Mouse (Mus musculus): Measurements from ENCODE around the gene Stam2. TPM values are rescaled to one million over a fixed set of nuclear protein-coding genes. Genes with fewer than 3 reads are reported as not detected.

Gene Stam2
- total RNA-seq (2014; fragmentation: Nextera tagmentation) (23.0 and 28.9 TPM in 2 replicates), total RNA-seq (2017) (20.0 and 25.8 TPM in 2 replicates), polyA plus RNA-seq (2012) (6.2 and 9.3 TPM in 2 replicates)

- DNase-seq (ENCODE audit: low spot score) (peak; percentile 83), ATAC-seq (ENCODE audit: extremely low read depth, insufficient number of reproducible peaks, low FRiP score, poor library complexity, severe bottlenecking) (peak; percentile 87)
- no peak for TF ChIP-seq GATA1 (IDR thresholded peaks at IDR 0.05; ENCODE audit: borderline replicate concordance, low read length)
- no peak for TF ChIP-seq TAL1 (conservative IDR thresholded peaks at IDR 0.05; ENCODE audit: low read depth, low read length)
- TF ChIP-seq GATA2 (IDR thresholded peaks at IDR 0.05; ENCODE audit: borderline replicate concordance, low read depth, low read length): no peak
- TF ChIP-seq POLR2AphosphoS5 (IDR thresholded peaks at IDR 0.05; ENCODE audit: insufficient replicate concordance, low read depth, low read length): no peak
- no peak for TF ChIP-seq CTCF (IDR thresholded peaks at IDR 0.05; ENCODE audit: low read depth, low read length)
- H3K4me1 ChIP-seq (ENCODE audit: insufficient read depth, low read depth, low read length): peaks cover 20% of the 10 kb centered on the region
- peaks cover 21% of the 10 kb centered on the region for H3K36me3 ChIP-seq (replicated peaks)
- H3K4me3 ChIP-seq (ENCODE audit: low read depth, low read length): peak within 1 kb of the TSS; percentile 91
- no peaks in the 10 kb centered on the region for H3K9me3 ChIP-seq (replicated peaks)
- no peaks in the 10 kb centered on the region for H3K27me3 ChIP-seq (ENCODE audit: insufficient read depth, low read length)
Observed at GRCm38 (mm10) chr2:52742256-52743158, at the start of gene Stam2. TSS of gene Stam2 (minus strand) at chr2:52742281.

- H3K4me3 ChIP-seq (ENCODE audit: low read depth, low read length): no peak overlapping the region
- H3K36me3 ChIP-seq (replicated peaks): no peaks in the 10 kb centered on the region
- H3K27me3 ChIP-seq (ENCODE audit: insufficient read depth, low read length): no peaks in the 10 kb centered on the region
- no peaks in the 10 kb centered on the region for H3K4me1 ChIP-seq (ENCODE audit: insufficient read depth, low read depth, low read length)
- ATAC-seq (ENCODE audit: extremely low read depth, insufficient number of reproducible peaks, low FRiP score, poor library complexity, severe bottlenecking) (no peak), DNase-seq (ENCODE audit: low spot score) (no peak)
- TF ChIP-seq GATA2 (IDR thresholded peaks at IDR 0.05; ENCODE audit: borderline replicate concordance, low read depth, low read length) (no peak), TAL1 (conservative IDR thresholded peaks at IDR 0.05; ENCODE audit: low read depth, low read length) (no peak), CTCF (IDR thresholded peaks at IDR 0.05; ENCODE audit: low read depth, low read length) (no peak), GATA1 (IDR thresholded peaks at IDR 0.05; ENCODE audit: borderline replicate concordance, low read length) (no peak), POLR2AphosphoS5 (IDR thresholded peaks at IDR 0.05; ENCODE audit: insufficient replicate concordance, low read depth, low read length) (no peak)
- no peaks in the 10 kb centered on the region for H3K9me3 ChIP-seq (replicated peaks)
Observed at GRCm38 (mm10) chr2:52785106-52785721, 43.1 kb upstream of the Stam2 start.

- no peaks in the 10 kb centered on the region for H3K4me1 ChIP-seq (ENCODE audit: insufficient read depth, low read depth, low read length)
- no peak overlapping the region for H3K4me3 ChIP-seq (ENCODE audit: low read depth, low read length)
- H3K27me3 ChIP-seq (ENCODE audit: insufficient read depth, low read length): no peaks in the 10 kb centered on the region
- H3K9me3 ChIP-seq (replicated peaks): no peaks in the 10 kb centered on the region
- TF ChIP-seq GATA2 (IDR thresholded peaks at IDR 0.05; ENCODE audit: borderline replicate concordance, low read depth, low read length) (no peak), CTCF (IDR thresholded peaks at IDR 0.05; ENCODE audit: low read depth, low read length) (no peak), GATA1 (IDR thresholded peaks at IDR 0.05; ENCODE audit: borderline replicate concordance, low read length) (no peak), TAL1 (conservative IDR thresholded peaks at IDR 0.05; ENCODE audit: low read depth, low read length) (no peak), POLR2AphosphoS5 (IDR thresholded peaks at IDR 0.05; ENCODE audit: insufficient replicate concordance, low read depth, low read length) (no peak)
- no peak for DNase-seq (ENCODE audit: low spot score)
- no peaks in the 10 kb centered on the region for H3K36me3 ChIP-seq (replicated peaks)
- no peak for ATAC-seq (ENCODE audit: extremely low read depth, insufficient number of reproducible peaks, low FRiP score, poor library complexity, severe bottlenecking)
Observed at GRCm38 (mm10) chr2:52779987-52780386, 37.9 kb upstream of the Stam2 start.

- ATAC-seq (ENCODE audit: extremely low read depth, insufficient number of reproducible peaks, low FRiP score, poor library complexity, severe bottlenecking): no peak
- Histone ChIP-seq H3K4me1 (ENCODE audit: insufficient read depth, low read depth, low read length) (no peaks in the 10 kb centered on the region), H3K36me3 (replicated peaks) (no peaks in the 10 kb centered on the region), H3K4me3 (ENCODE audit: low read depth, low read length) (no peak overlapping the region), H3K9me3 (replicated peaks) (no peaks in the 10 kb centered on the region), H3K27me3 (ENCODE audit: insufficient read depth, low read length) (no peaks in the 10 kb centered on the region; the same call in 1 of the 2 replicates)
- no peak for TF ChIP-seq CTCF (IDR thresholded peaks at IDR 0.05; ENCODE audit: low read depth, low read length)
- no peak for TF ChIP-seq GATA1 (IDR thresholded peaks at IDR 0.05; ENCODE audit: borderline replicate concordance, low read length)
- no peak for TF ChIP-seq GATA2 (IDR thresholded peaks at IDR 0.05; ENCODE audit: borderline replicate concordance, low read depth, low read length)
- TF ChIP-seq TAL1 (conservative IDR thresholded peaks at IDR 0.05; ENCODE audit: low read depth, low read length): no peak
- TF ChIP-seq POLR2AphosphoS5 (IDR thresholded peaks at IDR 0.05; ENCODE audit: insufficient replicate concordance, low read depth, low read length): no peak
- no peak for DNase-seq (ENCODE audit: low spot score)
Observed at GRCm38 (mm10) chr2:52779381-52779780, 37.3 kb upstream of the Stam2 start.

GRCm38 (mm10) chr2:52777839-52778238 is 35.8 kb upstream of the Stam2 start:
- Histone ChIP-seq H3K4me3 (ENCODE audit: low read depth, low read length) (no peak overlapping the region), H3K9me3 (replicated peaks) (no peaks in the 10 kb centered on the region), H3K36me3 (replicated peaks) (no peaks in the 10 kb centered on the region), H3K27me3 (ENCODE audit: insufficient read depth, low read length) (peaks cover under 1% of the 10 kb centered on the region; the same call in 1 of the 2 replicates), H3K4me1 (ENCODE audit: insufficient read depth, low read depth, low read length) (no peaks in the 10 kb centered on the region)
- TF ChIP-seq POLR2AphosphoS5 (IDR thresholded peaks at IDR 0.05; ENCODE audit: insufficient replicate concordance, low read depth, low read length) (no peak), CTCF (IDR thresholded peaks at IDR 0.05; ENCODE audit: low read depth, low read length) (no peak), TAL1 (conservative IDR thresholded peaks at IDR 0.05; ENCODE audit: low read depth, low read length) (no peak), GATA2 (IDR thresholded peaks at IDR 0.05; ENCODE audit: borderline replicate concordance, low read depth, low read length) (no peak), GATA1 (IDR thresholded peaks at IDR 0.05; ENCODE audit: borderline replicate concordance, low read length) (no peak)
- no peak for ATAC-seq (ENCODE audit: extremely low read depth, insufficient number of reproducible peaks, low FRiP score, poor library complexity, severe bottlenecking)
- DNase-seq (ENCODE audit: low spot score): no peak

- DNase-seq (ENCODE audit: low spot score): no peak
- Histone ChIP-seq H3K27me3 (ENCODE audit: insufficient read depth, low read length) (peaks cover 3% of the 10 kb centered on the region; the same call in 1 of the 2 replicates), H3K9me3 (replicated peaks) (no peaks in the 10 kb centered on the region), H3K4me1 (ENCODE audit: insufficient read depth, low read depth, low read length) (no peaks in the 10 kb centered on the region), H3K4me3 (ENCODE audit: low read depth, low read length) (no peak overlapping the region), H3K36me3 (replicated peaks) (no peaks in the 10 kb centered on the region)
- no peak for TF ChIP-seq POLR2AphosphoS5 (IDR thresholded peaks at IDR 0.05; ENCODE audit: insufficient replicate concordance, low read depth, low read length)
- ATAC-seq (ENCODE audit: extremely low read depth, insufficient number of reproducible peaks, low FRiP score, poor library complexity, severe bottlenecking): no peak
Observed at GRCm38 (mm10) chr2:52774373-52774772, 32.3 kb upstream of the Stam2 start.
